Mouse (Mus musculus) thymus, adult 2 months (tissue): Measurements from ENCODE around the gene Cyb5b.

Experiments used
- CTCF ChIP-seq: fragments of 200-500 bp; IDR thresholded peaks from 2 replicates; pipeline ENCODE4 v1.5.1; 2012; ENCODE audit warnings: mild to moderate bottlenecking, control low read depth, low read length, moderate library complexity, borderline replicate concordance; ENCODE audit not compliant: control insufficient read depth, poor library complexity, insufficient read depth; ENCODE audit errors: extremely low read depth
- POLR2A ChIP-seq: fragments of 200-500 bp; IDR thresholded peaks from 2 replicates; pipeline ENCODE4 v1.6.1; 2012; ENCODE audit warnings: mild to moderate bottlenecking, low read length, control low read depth, moderate library complexity; ENCODE audit not compliant: control insufficient read depth, poor library complexity, insufficient read depth; ENCODE audit errors: extremely low read depth

- no peak for TF ChIP-seq POLR2A
- no peak for TF ChIP-seq CTCF
These were observed 17.4 kb downstream of the Cyb5b start for GRCm38 (mm10) chr8:107167848-107168247.
